Mouse (Mus musculus) heart, embryonic 14.5 days (tissue): ENCODE results near the gene Ostm1. TPM values are rescaled to one million over a fixed set of nuclear protein-coding genes. Genes with fewer than 3 reads are reported as not detected.

Experiments
- ATAC-seq: fragments of 200-750 bp; cut with Nextera tagmentation; 2 replicates; pipeline ENCODE4 v1.8.0; 2017; ENCODE audit warnings: low read depth, moderate TSS enrichment; ENCODE audit not compliant: insufficient number of reproducible peaks, insufficient read depth, low FRiP score
- H3K27ac ChIP-seq, 2 experiments: fragments of 200-500 bp in 1 of 2; fragments of 300-500 bp in 1 of 2; sonication (generic) in 1 of 2; replicated peaks in 1 of 2; 2 replicates each; pipeline ENCODE4 v1.5.1; 2012 to 2014; ENCODE audit warnings: low read depth in 2 of 2, low read length in 2 of 2, control low read depth in 1 of 2, mild to moderate bottlenecking in 1 of 2, mixed read lengths in 1 of 2; ENCODE audit not compliant: control insufficient read depth in 1 of 2, insufficient read depth in 1 of 2
- H3K27me3 ChIP-seq: fragments of 300-500 bp; sonication (generic); 2 replicates; pipeline ENCODE4 v1.6.1; 2014; ENCODE audit warnings: mild to moderate bottlenecking, low read length, control low read depth; ENCODE audit not compliant: control insufficient read depth, insufficient read depth
- H3K36me3 ChIP-seq: fragments of 300-500 bp; sonication (generic); 2 replicates; pipeline ENCODE4 v1.6.1; 2014; ENCODE audit warnings: mild to moderate bottlenecking, control low read depth, low read length, mixed read lengths; ENCODE audit not compliant: control insufficient read depth, insufficient read depth
- H3K4me1 ChIP-seq, 2 experiments: fragments of 200-500 bp in 1 of 2; fragments of 300-500 bp in 1 of 2; sonication (generic) in 1 of 2; 2 replicates each; pipeline ENCODE4 v1.6.1; 2012 to 2014; ENCODE audit warnings: low read length in 2 of 2, control low read depth in 1 of 2, mixed read lengths in 1 of 2; ENCODE audit not compliant: control insufficient read depth in 2 of 2, insufficient read depth in 2 of 2
- H3K4me2 ChIP-seq: fragments of 300-500 bp; sonication (generic); 2 replicates; pipeline ENCODE4 v1.6.1; 2014; ENCODE audit warnings: mild to moderate bottlenecking, low read length
- H3K4me3 ChIP-seq, 2 experiments: fragments of 200-500 bp in 1 of 2; fragments of 300-500 bp in 1 of 2; sonication (generic) in 1 of 2; 2 replicates each; pipeline ENCODE4 v1.5.1; 2012 to 2014; ENCODE audit warnings: low read length in 2 of 2, mild to moderate bottlenecking in 2 of 2, control low read depth in 1 of 2, low read depth in 1 of 2, moderate library complexity in 1 of 2; ENCODE audit not compliant: control insufficient read depth in 1 of 2, insufficient read depth in 1 of 2
- H3K9ac ChIP-seq: fragments of 300-500 bp; sonication (generic); 2 replicates; pipeline ENCODE4 v1.6.1; 2014; ENCODE audit warnings: mild to moderate bottlenecking, low read length
- H3K9me3 ChIP-seq: fragments of 300-500 bp; sonication (generic); 2 replicates; pipeline ENCODE4 v1.6.1; 2016; ENCODE audit warnings: low read length, control low read depth; ENCODE audit not compliant: control insufficient read depth
- WGBS: fragments of 180-500 bp; shearing (Covaris S2); extraction: QIAGEN DNeasy Blood & Tissue Kit; methylation state at CpG from one replicate; pipeline ENCODE4 v1.1.7; 2014; 5-methylcytosine and 5-hydroxymethylcytosine counted together
- polyA plus RNA-seq: library from polyadenylated mRNA; unstranded; fragments of >200 nt; fragmentation: Nextera tagmentation; extraction: Ambion mirVana; gene quantifications from 2 replicates; pipeline ENCODE4 v1.2.1, GENCODE M21; 2014

Ostm1 gene
- polyA plus RNA-seq, 1 experiment from 2014 or later = 22.3 TPM

DNA sequence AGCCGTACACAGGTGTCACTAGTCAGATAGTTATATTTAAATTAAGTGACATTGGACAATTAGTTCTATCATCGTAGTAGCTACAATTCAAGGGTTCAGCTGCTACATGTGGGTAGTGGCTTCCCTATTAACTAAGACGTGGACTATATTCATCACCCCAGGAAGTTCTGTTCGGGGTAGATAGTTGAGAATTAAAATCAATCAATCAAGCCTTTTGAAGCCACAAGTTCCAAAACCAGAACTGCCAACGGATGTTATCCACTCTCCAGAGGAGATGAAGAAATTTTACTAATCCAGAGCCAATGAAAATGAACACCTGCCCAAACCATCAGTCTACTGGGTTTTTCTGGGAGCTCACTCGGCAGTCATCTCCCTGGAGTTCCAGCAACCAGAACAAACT, 94.7 kb downstream of the Ostm1 start:
- Histone ChIP-seq H3K4me1 (peaks cover 4 to 7% of the 10 kb centered on the region in 2 experiments; a peak in 2 of 4 replicates), H3K36me3 (no peaks in the 10 kb centered on the region), H3K4me2 (peak overlapping the region; percentile 74), H3K9me3 (peaks cover under 1% of the 10 kb centered on the region; the same call in 1 of the 2 replicates), H3K9ac (peak overlapping the region; percentile 68; the same call in 1 of the 2 replicates), H3K27ac (no peak overlapping the region), H3K4me3 (peak overlapping the region; percentile 63 to 70), H3K27me3 (no peaks in the 10 kb centered on the region)
- WGBS = 48% methylated on average over 6 of the region's 6 CpGs
- ATAC-seq = no peak

DNA sequence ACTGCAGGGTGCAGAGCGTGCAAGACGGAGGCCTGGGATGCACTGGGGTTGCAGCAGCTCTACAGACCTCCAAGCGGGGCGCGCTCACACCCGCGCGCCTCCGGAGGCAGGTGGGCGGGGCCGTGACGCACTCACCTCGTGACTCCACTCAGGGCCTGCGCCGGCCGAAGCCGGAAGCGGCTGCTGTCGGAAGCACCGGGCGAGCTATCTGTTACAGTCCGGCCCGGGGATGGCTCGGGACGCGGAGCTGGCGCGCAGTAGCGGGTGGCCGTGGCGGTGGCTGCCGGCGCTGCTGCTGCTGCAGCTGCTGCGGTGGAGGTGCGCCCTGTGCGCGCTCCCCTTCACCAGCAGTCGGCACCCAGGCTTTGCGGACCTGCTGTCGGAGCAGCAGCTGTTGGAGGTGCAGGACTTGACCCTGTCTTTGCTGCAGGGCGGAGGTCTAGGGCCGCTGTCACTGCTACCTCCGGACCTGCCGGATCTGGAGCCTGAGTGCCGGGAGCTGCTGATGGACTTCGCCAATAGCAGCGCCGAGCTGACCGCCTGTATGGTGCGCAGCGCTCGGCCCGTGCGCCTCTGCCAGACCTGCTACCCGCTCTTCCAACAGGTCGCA, 95.2 kb downstream of the Ostm1 start:
- peak; percentile 96 for ATAC-seq
- H3K4me3 ChIP-seq = peak overlapping the region; percentile 63 to 70
- H3K36me3 ChIP-seq = peaks cover 3% of the 10 kb centered on the region
- peak overlapping the region; percentile 20 to 24; a peak in 2 of 4 replicates for H3K27ac ChIP-seq
- under 1% methylated on average over 55 of the region's 56 CpGs for WGBS
- H3K9me3 ChIP-seq = no peaks in the 10 kb centered on the region
- H3K4me1 ChIP-seq = peaks cover 4 to 7% of the 10 kb centered on the region in 2 experiments; a peak in 2 of 4 replicates
- H3K27me3 ChIP-seq = no peaks in the 10 kb centered on the region
- H3K4me2 ChIP-seq = peak overlapping the region; percentile 74
- peak overlapping the region; percentile 68 for H3K9ac ChIP-seq

DNA sequence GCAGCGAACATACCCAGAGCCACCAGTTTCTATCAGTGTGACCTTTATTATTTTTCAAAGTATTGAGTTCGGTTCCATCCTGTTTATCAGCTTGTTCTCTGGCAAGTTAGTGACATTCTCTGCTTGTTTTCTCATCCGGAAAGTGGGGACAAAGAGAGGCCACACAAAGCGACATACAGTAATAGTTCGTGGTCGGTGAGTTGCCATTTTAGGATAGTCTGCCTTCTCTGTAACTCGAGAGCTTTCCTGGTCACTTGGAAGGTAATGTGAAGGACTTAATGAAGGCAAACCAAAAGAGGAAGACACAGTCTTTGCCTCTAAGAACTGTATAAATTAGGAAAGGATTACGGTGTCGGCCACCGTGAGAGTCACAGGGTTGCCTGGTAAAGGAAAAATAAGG, 96.0 kb downstream of the Ostm1 start:
- H3K9me3 ChIP-seq = no peaks in the 10 kb centered on the region
- H3K27ac ChIP-seq = no peak overlapping the region
- H3K9ac ChIP-seq = peak overlapping the region; percentile 68
- H3K4me2 ChIP-seq = peak overlapping the region; percentile 74
- H3K4me1 ChIP-seq = peaks cover 4 to 7% of the 10 kb centered on the region in 2 experiments; a peak in 2 of 4 replicates
- no peak for ATAC-seq
- WGBS = 12% methylated on average over 10 of the region's 10 CpGs
- H3K36me3 ChIP-seq = peaks cover 8% of the 10 kb centered on the region
- H3K4me3 ChIP-seq = peak overlapping the region; percentile 63 to 70
- H3K27me3 ChIP-seq = no peaks in the 10 kb centered on the region

DNA sequence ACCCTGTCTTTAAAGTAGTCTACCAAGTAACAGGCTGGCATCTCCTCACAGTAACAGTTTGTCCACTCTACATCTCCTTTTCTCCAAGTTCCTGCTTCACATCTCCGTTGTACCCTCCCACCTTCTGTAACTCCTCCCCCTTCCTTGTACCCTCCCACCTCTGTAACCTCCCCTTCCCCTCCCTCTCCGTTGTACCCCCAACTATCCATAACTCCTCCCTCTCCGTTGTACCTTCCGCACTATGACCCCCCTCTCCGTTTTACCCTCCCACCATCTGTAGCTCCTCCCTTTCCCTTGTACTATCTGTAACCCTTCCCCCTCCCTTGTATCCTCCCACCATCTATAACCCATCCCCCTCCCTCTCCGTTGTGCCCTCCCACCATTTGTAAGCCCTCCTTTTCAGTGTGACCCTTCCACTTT, 97.0 kb downstream of the Ostm1 start:
- peaks cover 8% of the 10 kb centered on the region for H3K36me3 ChIP-seq
- peak; percentile 26; the same call in 1 of the 2 replicates for ATAC-seq
- no peak overlapping the region for H3K9ac ChIP-seq
- no peaks in the 10 kb centered on the region for H3K9me3 ChIP-seq
- WGBS = 21% methylated on average over 6 of the region's 6 CpGs
- peak overlapping the region; percentile 74 for H3K4me2 ChIP-seq
- no peaks in the 10 kb centered on the region for H3K27me3 ChIP-seq
- H3K4me3 ChIP-seq = no peak overlapping the region; a peak in 1 of 4 replicates
- H3K27ac ChIP-seq = no peak overlapping the region
- H3K4me1 ChIP-seq = peaks cover 4 to 7% of the 10 kb centered on the region in 2 experiments; a peak in 2 of 4 replicates

DNA sequence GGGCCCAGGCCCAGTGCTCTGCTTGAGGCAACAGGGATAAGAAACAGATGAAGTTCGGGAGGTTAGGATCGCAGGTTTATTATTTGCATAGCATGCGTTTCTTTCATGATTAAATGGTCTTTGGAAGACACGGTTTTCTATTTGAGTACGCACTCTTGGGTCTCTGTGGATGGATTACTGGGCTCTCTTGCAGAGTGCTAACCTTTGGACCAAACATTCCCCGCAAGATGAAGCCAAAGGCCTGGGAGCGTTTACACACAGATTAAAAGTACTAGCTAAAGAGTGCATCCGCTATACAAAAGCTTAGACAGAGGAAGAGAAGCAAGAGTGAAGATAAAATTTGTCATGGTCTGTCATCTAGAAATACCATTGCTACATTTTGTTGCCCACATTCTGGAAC, 98.8 kb downstream of the Ostm1 start:
- H3K27me3 ChIP-seq = no peaks in the 10 kb centered on the region
- no peak overlapping the region for H3K4me2 ChIP-seq
- WGBS = 86% methylated on average over 8 of the region's 8 CpGs
- H3K27ac ChIP-seq = no peak overlapping the region
- ATAC-seq = no peak
- H3K4me3 ChIP-seq = no peak overlapping the region
- no peak overlapping the region for H3K9ac ChIP-seq
- H3K9me3 ChIP-seq = no peaks in the 10 kb centered on the region
- H3K36me3 ChIP-seq = peaks cover 8% of the 10 kb centered on the region
- H3K4me1 ChIP-seq = peaks cover 4 to 7% of the 10 kb centered on the region in 2 experiments; a peak in 2 of 4 replicates

DNA sequence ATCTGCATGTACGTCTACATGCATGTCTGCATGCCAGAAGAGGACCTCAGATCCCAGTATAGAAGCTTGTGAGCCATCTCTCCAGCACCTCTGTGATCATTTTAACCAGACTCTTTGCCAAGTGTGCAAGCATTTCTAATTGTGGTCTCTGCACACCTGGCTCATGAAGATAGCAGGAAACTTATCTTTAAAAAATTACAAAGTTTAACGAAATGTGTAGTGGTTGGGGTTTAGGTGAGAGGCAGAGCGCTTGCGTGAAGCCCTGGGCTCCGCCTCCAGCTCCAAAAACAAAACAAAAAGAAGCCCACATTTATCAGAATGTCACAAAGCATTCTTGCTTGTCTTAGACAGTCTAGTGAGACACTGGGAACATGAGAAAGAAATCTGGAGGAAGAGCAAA, 104.3 kb downstream of the Ostm1 start:
- WGBS = 83% methylated on average over 5 of the region's 5 CpGs

DNA sequence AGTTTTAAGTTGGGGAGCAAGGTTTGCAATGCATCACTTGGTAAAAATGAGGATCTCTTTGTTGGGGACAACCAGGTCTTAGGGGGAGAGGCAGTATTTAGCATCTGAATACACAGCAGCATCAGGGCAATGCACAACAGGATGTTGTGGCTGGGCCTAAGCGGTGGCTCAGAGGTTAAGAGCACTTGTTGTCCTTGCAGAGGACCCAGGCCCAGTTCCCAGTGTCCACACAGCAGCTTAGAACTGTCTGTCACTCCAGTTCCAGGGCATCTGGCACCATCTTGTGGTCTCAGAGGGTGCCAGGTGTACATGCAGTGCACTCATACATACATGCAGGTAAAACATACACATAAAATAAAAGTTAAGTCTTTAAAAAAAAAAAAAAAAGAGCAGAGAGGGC, 106.1 kb downstream of the Ostm1 start:
- no peaks in the 10 kb centered on the region for H3K4me1 ChIP-seq
- WGBS = 74% methylated on average over 1 of the region's 1 CpGs
- no peaks in the 10 kb centered on the region for H3K27me3 ChIP-seq
- no peak overlapping the region for H3K4me3 ChIP-seq
- no peak for ATAC-seq
- no peaks in the 10 kb centered on the region for H3K36me3 ChIP-seq
- H3K9ac ChIP-seq = no peak overlapping the region
- no peak overlapping the region for H3K27ac ChIP-seq
- no peaks in the 10 kb centered on the region for H3K9me3 ChIP-seq
- H3K4me2 ChIP-seq = no peak overlapping the region

More for the DNA sequence above, 104.3 kb downstream of the Ostm1 start:
- peaks cover 8% of the 10 kb centered on the region for H3K36me3 ChIP-seq
- no peaks in the 10 kb centered on the region for H3K27me3 ChIP-seq
- H3K4me1 ChIP-seq = no peaks in the 10 kb centered on the region
- H3K27ac ChIP-seq = no peak overlapping the region
- H3K9ac ChIP-seq = no peak overlapping the region
- H3K9me3 ChIP-seq = no peaks in the 10 kb centered on the region
- no peak overlapping the region for H3K4me2 ChIP-seq
- H3K4me3 ChIP-seq = no peak overlapping the region
- no peak for ATAC-seq
